Mouse (Mus musculus) limb, embryonic 14.5 days (tissue): ENCODE measurements at regions not wholly inside any gene's neighbourhood (a gene's known extent, or its start where the extent isn't known, plus 50 kb on each side); places are given as distances from the start of the nearest gene placed in this dataset.

Source experiments
- ATAC-seq: fragments of 200-750 bp; cut with Nextera tagmentation; 2 replicates; pipeline ENCODE4 v1.8.0; 2017; ENCODE audit warnings: low read depth, moderate number of reproducible peaks, moderate TSS enrichment; ENCODE audit not compliant: low FRiP score
- DNase-seq: peaks from one replicate; pipeline ENCODE4 v3.0.0-alpha.2; 2015; ENCODE audit warnings: low spot score
- H3K27ac ChIP-seq: fragments of 300-500 bp; sonication (generic); replicated peaks from 2 replicates; pipeline ENCODE4 v1.5.1; 2014; ENCODE audit warnings: low read depth, mild to moderate bottlenecking, low read length, moderate library complexity, mixed read lengths
- H3K27me3 ChIP-seq: fragments of 300-500 bp; sonication (generic); 2 replicates; pipeline ENCODE4 v1.6.1; 2014; ENCODE audit warnings: low read length, mixed read lengths; ENCODE audit not compliant: control insufficient read depth, insufficient read depth
- H3K36me3 ChIP-seq: fragments of 300-500 bp; sonication (generic); 2 replicates; pipeline ENCODE4 v1.6.1; 2014; ENCODE audit warnings: mild to moderate bottlenecking, low read length, moderate library complexity, mixed read lengths; ENCODE audit not compliant: control insufficient read depth, insufficient read depth
- H3K4me1 ChIP-seq: fragments of 300-500 bp; sonication (generic); 2 replicates; pipeline ENCODE4 v1.6.1; 2014; ENCODE audit warnings: antibody characterized with exemption, low read length, mixed read lengths; ENCODE audit not compliant: control insufficient read depth, insufficient read depth
- H3K4me2 ChIP-seq: fragments of 300-500 bp; sonication (generic); replicated peaks from 2 replicates; pipeline ENCODE4 v1.6.1; 2014; ENCODE audit warnings: low read depth, mild to moderate bottlenecking, low read length, moderate library complexity; ENCODE audit not compliant: severe bottlenecking
- H3K4me3 ChIP-seq: fragments of 300-500 bp; sonication (generic); replicated peaks from 2 replicates; pipeline ENCODE4 v1.5.1; 2014; ENCODE audit warnings: low read length
- H3K9ac ChIP-seq: fragments of 300-500 bp; sonication (generic); 2 replicates; pipeline ENCODE4 v1.6.1; 2014; ENCODE audit warnings: mild to moderate bottlenecking, low read depth, low read length, moderate library complexity; ENCODE audit not compliant: severe bottlenecking
- H3K9me3 ChIP-seq: fragments of 300-500 bp; sonication (generic); 2 replicates; pipeline ENCODE4 v1.6.1; 2016; ENCODE audit warnings: low read length; ENCODE audit not compliant: control insufficient read depth
- POLR2A ChIP-seq: fragments of 200-500 bp; IDR thresholded peaks from 2 replicates; pipeline ENCODE4 v1.8.0; 2012; ENCODE audit warnings: inconsistent platforms, mild to moderate bottlenecking, moderate library complexity, borderline replicate concordance; ENCODE audit not compliant: insufficient read depth, insufficient read length; ENCODE audit errors: extremely low read depth
- WGBS: fragments of 180-500 bp; shearing (Covaris S2); extraction: QIAGEN DNeasy Blood & Tissue Kit; methylation state at CpG from one replicate; pipeline ENCODE4 v1.1.7; 2014; 5-methylcytosine and 5-hydroxymethylcytosine counted together

- Histone ChIP-seq H3K27me3 (no peaks in the 10 kb centered on the region), H3K4me3 (no peak overlapping the region), H3K9me3 (no peaks in the 10 kb centered on the region), H3K4me2 (no peak overlapping the region), H3K4me1 (no peaks in the 10 kb centered on the region), H3K27ac (no peak overlapping the region), H3K9ac (no peak overlapping the region), H3K36me3 (no peaks in the 10 kb centered on the region)
- no peak for ATAC-seq
- no peak for DNase-seq
- no peak for TF ChIP-seq POLR2A
- 87% methylated on average over 3 of the region's 3 CpGs for WGBS
Measured at GRCm38 (mm10) chr4:39967938-39968337, 174.9 kb upstream of the Aco1 start.

- no peak overlapping the region for H3K4me2 ChIP-seq
- no peak overlapping the region for H3K27ac ChIP-seq
- H3K27me3 ChIP-seq, result no peaks in the 10 kb centered on the region
- no peaks in the 10 kb centered on the region for H3K9me3 ChIP-seq
- H3K4me1 ChIP-seq, result no peaks in the 10 kb centered on the region
- no peak overlapping the region for H3K9ac ChIP-seq
- no peaks in the 10 kb centered on the region for H3K36me3 ChIP-seq
- DNase-seq (no peak), ATAC-seq (no peak)
- TF ChIP-seq POLR2A, result no peak
- H3K4me3 ChIP-seq, result no peak overlapping the region
- WGBS, result 69% methylated on average over 6 of the region's 6 CpGs
Measured at GRCm38 (mm10) chr4:39991358-39991757, 151.5 kb upstream of the Aco1 start.

GRCm38 (mm10) chr4:39991851-39992250 is 151.0 kb upstream of the Aco1 start:
- H3K4me3 ChIP-seq, result no peak overlapping the region
- H3K4me1 ChIP-seq, result no peaks in the 10 kb centered on the region
- 71% methylated on average over 2 of the region's 2 CpGs for WGBS
- H3K27me3 ChIP-seq, result no peaks in the 10 kb centered on the region
- H3K4me2 ChIP-seq, result no peak overlapping the region
- no peak for TF ChIP-seq POLR2A
- no peaks in the 10 kb centered on the region for H3K9me3 ChIP-seq
- ATAC-seq (no peak), DNase-seq (no peak)
- no peaks in the 10 kb centered on the region for H3K36me3 ChIP-seq
- H3K9ac ChIP-seq, result no peak overlapping the region
- no peak overlapping the region for H3K27ac ChIP-seq

GRCm38 (mm10) chr4:39998771-39999422 is 144.0 kb upstream of the Aco1 start:
- DNase-seq (peak; percentile 17), ATAC-seq (no peak)
- no peak overlapping the region for H3K4me3 ChIP-seq
- 49% methylated on average over 5 of the region's 5 CpGs for WGBS
- H3K9me3 ChIP-seq, result no peaks in the 10 kb centered on the region
- H3K4me2 ChIP-seq, result no peak overlapping the region
- H3K9ac ChIP-seq, result no peak overlapping the region
- no peak overlapping the region for H3K27ac ChIP-seq
- TF ChIP-seq POLR2A, result no peak
- no peaks in the 10 kb centered on the region for H3K36me3 ChIP-seq
- no peaks in the 10 kb centered on the region for H3K27me3 ChIP-seq
- no peaks in the 10 kb centered on the region for H3K4me1 ChIP-seq

- no peak overlapping the region for H3K4me3 ChIP-seq
- WGBS, result 47% methylated on average over 7 of the region's 7 CpGs
- H3K9ac ChIP-seq, result no peak overlapping the region
- no peaks in the 10 kb centered on the region for H3K27me3 ChIP-seq
- TF ChIP-seq POLR2A, result no peak
- no peak overlapping the region for H3K4me2 ChIP-seq
- H3K27ac ChIP-seq, result no peak overlapping the region
- ATAC-seq, result no peak
- no peaks in the 10 kb centered on the region for H3K4me1 ChIP-seq
- H3K36me3 ChIP-seq, result no peaks in the 10 kb centered on the region
- H3K9me3 ChIP-seq, result no peaks in the 10 kb centered on the region
- DNase-seq, result peak; percentile 85
Measured at GRCm38 (mm10) chr4:40014666-40015065, 128.2 kb upstream of the Aco1 start.
